Mouse (Mus musculus) stomach, postnatal 0 days (tissue): Measurements from ENCODE around the gene P3h4.

Experiments
- CTCF ChIP-seq: IDR thresholded peaks from 2 replicates; pipeline ENCODE4 v1.5.1; 2016; ENCODE audit warnings: antibody characterized with exemption, low read depth, mild to moderate bottlenecking, moderate library complexity
- EP300 ChIP-seq: optimal IDR thresholded peaks from 2 replicates; pipeline ENCODE3; 2016; ENCODE audit warnings: antibody characterized with exemption

GRCm38 (mm10) chr11:100408076-100408834 lies 6.4 kb downstream of the P3h4 start:
- TF ChIP-seq CTCF (peak; percentile 92), EP300 (no peak)
